Mouse (Mus musculus) testis, adult 2 months (tissue): ENCODE results near the gene C1qb.

ENCODE experiments used
- CTCF ChIP-seq: fragments of 200-500 bp; IDR thresholded peaks from 2 replicates; pipeline ENCODE4 v1.5.1; 2012; ENCODE audit warnings: low read depth, mild to moderate bottlenecking, inconsistent platforms, low read length, moderate library complexity; ENCODE audit not compliant: control insufficient read depth, insufficient read depth, insufficient replicate concordance
- POLR2A ChIP-seq: fragments of 200-500 bp; IDR thresholded peaks from 2 replicates; pipeline ENCODE4 v1.6.1; 2012; ENCODE audit warnings: low read depth, mild to moderate bottlenecking, inconsistent platforms, low read length, moderate library complexity; ENCODE audit not compliant: control insufficient read depth

DNA sequence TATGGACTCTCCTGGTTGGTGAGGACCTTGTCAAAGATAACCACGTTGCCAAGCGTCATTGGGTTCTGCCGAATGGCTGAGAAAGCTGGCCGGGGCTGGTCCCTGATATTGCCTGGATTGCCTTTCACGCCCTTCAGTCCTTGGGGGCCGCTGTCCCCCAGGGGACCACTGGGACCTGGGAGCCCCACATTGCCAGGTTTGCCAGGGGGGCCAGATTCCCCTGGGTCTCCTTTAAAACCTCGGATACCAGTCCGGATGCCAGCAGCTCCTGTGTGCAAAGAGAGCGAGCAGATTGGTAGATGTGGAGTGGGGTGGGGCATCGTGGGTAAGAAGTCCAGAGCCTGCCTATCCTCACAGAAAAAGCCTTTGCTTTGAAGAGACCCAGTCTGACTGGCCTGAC, 10.5 kb upstream of the C1qb start:
- TF ChIP-seq CTCF (no peak), POLR2A (no peak)
